Mouse (Mus musculus): ENCODE results near the gene Hmgn1. TPM values are rescaled to one million over a fixed set of nuclear protein-coding genes. Genes with fewer than 3 reads are reported as not detected.
A peak's percentile ranks its signal among the peaks of the same experiment; 100 is the strongest.

Gene Hmgn1
- polyA plus RNA-seq, 1 experiment, result 309 TPM

DNA sequence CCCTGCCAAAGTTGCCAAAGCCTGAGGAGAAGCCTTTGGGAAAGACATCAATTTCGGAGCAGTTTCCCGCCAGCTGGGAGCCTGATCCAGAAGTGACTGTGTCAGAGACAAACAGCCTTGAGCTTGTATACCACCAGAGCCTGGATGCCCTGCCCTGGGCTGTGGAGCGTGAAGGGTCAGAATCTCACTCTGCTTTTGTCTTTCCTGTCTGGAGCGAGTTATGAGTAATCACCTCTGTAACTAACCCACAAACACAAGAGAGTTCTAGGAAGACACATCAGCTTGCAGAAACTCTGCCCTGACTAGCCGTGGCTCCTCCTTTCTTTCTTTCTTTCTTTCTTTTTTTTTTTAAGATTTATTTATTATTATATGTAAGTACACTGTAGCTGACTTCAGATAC lies 31.6 kb downstream of the Hmgn1 start:
- H3K36me3 ChIP-seq (ENCODE audit: control insufficient read depth, insufficient read depth, low read length, poor library complexity, severe bottlenecking), result no peaks in the 10 kb centered on the region
- H3K4me1 ChIP-seq (ENCODE audit: control insufficient read depth, insufficient read depth, low read length), result no peaks in the 10 kb centered on the region
- no peak overlapping the region for H3K9ac ChIP-seq (ENCODE audit: low read depth, poor library complexity, severe bottlenecking)
- no peak overlapping the region for H3K27ac ChIP-seq (ENCODE audit: insufficient read depth, low read length)
- H3K4me3 ChIP-seq (ENCODE audit: low read depth, low read length), result no peak overlapping the region
- H3K9me3 ChIP-seq (replicated peaks; ENCODE audit: control insufficient read depth, insufficient read depth, low read length, poor library complexity, severe bottlenecking), result no peaks in the 10 kb centered on the region
- no peaks in the 10 kb centered on the region for H3K27me3 ChIP-seq (ENCODE audit: control insufficient read depth, insufficient read depth, low read length, poor library complexity, severe bottlenecking)
- TF ChIP-seq EP300 (IDR thresholded peaks at IDR 0.05; ENCODE audit: insufficient read depth, low read depth, low read length), result no peak
- no peak for TF ChIP-seq CTCF (IDR thresholded peaks at IDR 0.05; ENCODE audit: low read depth, low read length)
- TF ChIP-seq POLR2A (IDR thresholded peaks at IDR 0.05; ENCODE audit: insufficient read depth, low read length), result no peak

DNA sequence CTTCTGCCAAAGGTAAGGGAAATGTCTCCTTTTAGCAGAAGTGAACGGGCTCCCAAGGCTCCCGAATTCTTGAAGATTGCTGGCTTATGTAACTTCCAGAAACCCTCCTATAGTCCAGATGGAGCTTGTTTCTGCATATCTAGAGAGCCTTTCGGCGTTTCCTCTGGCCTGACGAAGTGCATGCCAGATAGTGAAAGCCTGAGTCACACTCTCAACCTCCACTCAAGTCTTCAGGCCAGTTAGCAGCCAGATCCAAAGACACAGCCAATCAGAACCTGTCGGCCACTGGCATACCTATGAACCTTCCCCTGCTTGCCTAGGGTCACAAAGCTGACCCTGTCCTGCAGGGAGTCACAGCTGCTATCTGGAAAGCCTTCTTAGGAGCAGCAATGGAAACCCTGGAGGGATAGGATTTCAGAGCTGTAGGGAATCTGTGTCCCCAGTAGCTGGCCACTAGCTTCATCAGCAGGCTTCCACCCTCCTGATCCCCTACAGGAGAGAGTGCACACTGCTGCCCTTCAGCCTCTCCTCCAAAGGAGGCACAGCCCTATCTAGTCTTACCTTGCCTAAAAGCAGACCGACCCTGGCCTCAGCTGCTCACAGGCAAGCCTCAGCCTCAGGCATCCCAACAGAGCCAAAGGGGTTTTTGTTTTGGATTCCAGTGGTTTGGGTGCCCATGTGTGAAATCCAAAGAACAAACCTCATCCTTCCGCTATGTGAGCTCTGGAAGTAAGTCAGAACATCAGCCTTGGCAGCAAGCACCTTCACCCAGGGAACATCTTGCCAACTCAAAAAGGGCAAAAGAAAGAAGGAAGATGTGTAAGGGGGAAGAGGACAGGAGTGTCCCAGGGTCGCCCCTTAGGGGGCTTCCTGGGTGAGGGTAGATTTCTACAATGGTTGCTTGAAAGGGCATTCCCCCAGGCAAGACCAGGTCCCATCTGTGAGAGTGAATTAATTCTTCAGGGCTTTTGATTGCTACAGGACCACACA lies 35.7 kb downstream of the Hmgn1 start:
- H3K9me3 ChIP-seq (replicated peaks; ENCODE audit: control insufficient read depth, insufficient read depth, low read length, poor library complexity, severe bottlenecking), result no peaks in the 10 kb centered on the region
- H3K27ac ChIP-seq (ENCODE audit: insufficient read depth, low read length), result no peak overlapping the region
- H3K4me1 ChIP-seq (ENCODE audit: control insufficient read depth, insufficient read depth, low read length), result peaks cover 1% of the 10 kb centered on the region
- TF ChIP-seq POLR2A (IDR thresholded peaks at IDR 0.05; ENCODE audit: insufficient read depth, low read length) (no peak), EP300 (IDR thresholded peaks at IDR 0.05; ENCODE audit: insufficient read depth, low read depth, low read length) (no peak), CTCF (IDR thresholded peaks at IDR 0.05; ENCODE audit: low read depth, low read length) (no peak)
- no peaks in the 10 kb centered on the region for H3K27me3 ChIP-seq (ENCODE audit: control insufficient read depth, insufficient read depth, low read length, poor library complexity, severe bottlenecking)
- no peaks in the 10 kb centered on the region for H3K36me3 ChIP-seq (ENCODE audit: control insufficient read depth, insufficient read depth, low read length, poor library complexity, severe bottlenecking)
- H3K9ac ChIP-seq (ENCODE audit: low read depth, poor library complexity, severe bottlenecking), result no peak overlapping the region
- H3K4me3 ChIP-seq (ENCODE audit: low read depth, low read length), result no peak overlapping the region

DNA sequence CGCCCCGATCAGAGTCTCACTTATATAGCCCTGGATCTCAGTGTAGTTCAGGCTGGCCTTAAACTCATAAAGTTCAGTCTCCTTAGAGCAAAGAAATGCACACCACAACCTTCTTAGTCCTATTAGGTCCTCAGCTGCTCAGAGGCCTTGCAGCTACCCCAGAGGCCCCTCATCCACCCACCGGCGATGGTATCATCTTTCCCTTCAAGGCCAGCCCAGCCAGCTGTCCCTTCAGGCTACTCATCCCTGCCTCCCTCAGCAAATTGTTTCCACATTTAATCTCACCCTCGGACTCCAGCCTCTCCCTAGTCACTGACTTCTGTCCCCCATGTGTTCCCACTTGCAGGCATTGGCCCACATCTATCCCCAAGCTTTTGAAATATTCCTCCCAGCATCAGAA lies 39.4 kb downstream of the Hmgn1 start:
- H3K4me1 ChIP-seq (ENCODE audit: control insufficient read depth, insufficient read depth, low read length), result peaks cover 3% of the 10 kb centered on the region
- H3K9ac ChIP-seq (ENCODE audit: low read depth, poor library complexity, severe bottlenecking), result no peak overlapping the region
- H3K36me3 ChIP-seq (ENCODE audit: control insufficient read depth, insufficient read depth, low read length, poor library complexity, severe bottlenecking), result no peaks in the 10 kb centered on the region
- no peaks in the 10 kb centered on the region for H3K9me3 ChIP-seq (replicated peaks; ENCODE audit: control insufficient read depth, insufficient read depth, low read length, poor library complexity, severe bottlenecking)
- H3K27me3 ChIP-seq (ENCODE audit: control insufficient read depth, insufficient read depth, low read length, poor library complexity, severe bottlenecking), result no peaks in the 10 kb centered on the region
- no peak overlapping the region for H3K27ac ChIP-seq (ENCODE audit: insufficient read depth, low read length)
- TF ChIP-seq POLR2A (IDR thresholded peaks at IDR 0.05; ENCODE audit: insufficient read depth, low read length) (no peak), EP300 (IDR thresholded peaks at IDR 0.05; ENCODE audit: insufficient read depth, low read depth, low read length) (no peak), CTCF (IDR thresholded peaks at IDR 0.05; ENCODE audit: low read depth, low read length) (no peak)
- H3K4me3 ChIP-seq (ENCODE audit: low read depth, low read length), result no peak overlapping the region

DNA sequence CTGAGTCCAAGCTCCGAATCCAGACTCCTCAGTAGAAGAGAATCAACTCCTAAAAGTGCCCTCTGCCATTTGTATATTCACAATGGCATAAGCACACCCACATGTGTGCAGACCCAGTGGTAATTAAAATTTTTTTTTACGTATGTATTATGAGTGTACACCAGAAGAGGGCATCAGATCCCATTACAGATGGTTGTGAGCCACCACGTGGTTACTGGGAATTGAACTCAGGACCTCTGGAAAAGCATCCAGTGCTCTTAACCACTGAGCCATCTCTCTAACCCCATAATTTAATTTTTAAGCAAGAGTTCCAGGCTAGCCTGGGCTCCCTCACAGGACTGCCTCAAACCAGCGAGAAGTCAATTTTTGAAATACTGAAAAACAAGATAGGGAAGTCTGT lies 40.1 kb downstream of the Hmgn1 start:
- no peak for TF ChIP-seq CTCF (IDR thresholded peaks at IDR 0.05; ENCODE audit: low read depth, low read length)
- Histone ChIP-seq H3K27me3 (ENCODE audit: control insufficient read depth, insufficient read depth, low read length, poor library complexity, severe bottlenecking) (no peaks in the 10 kb centered on the region), H3K36me3 (ENCODE audit: control insufficient read depth, insufficient read depth, low read length, poor library complexity, severe bottlenecking) (no peaks in the 10 kb centered on the region), H3K9ac (ENCODE audit: low read depth, poor library complexity, severe bottlenecking) (no peak overlapping the region), H3K4me3 (ENCODE audit: low read depth, low read length) (no peak overlapping the region), H3K4me1 (ENCODE audit: control insufficient read depth, insufficient read depth, low read length) (peaks cover 3% of the 10 kb centered on the region), H3K9me3 (replicated peaks; ENCODE audit: control insufficient read depth, insufficient read depth, low read length, poor library complexity, severe bottlenecking) (no peaks in the 10 kb centered on the region), H3K27ac (ENCODE audit: insufficient read depth, low read length) (no peak overlapping the region)

DNA sequence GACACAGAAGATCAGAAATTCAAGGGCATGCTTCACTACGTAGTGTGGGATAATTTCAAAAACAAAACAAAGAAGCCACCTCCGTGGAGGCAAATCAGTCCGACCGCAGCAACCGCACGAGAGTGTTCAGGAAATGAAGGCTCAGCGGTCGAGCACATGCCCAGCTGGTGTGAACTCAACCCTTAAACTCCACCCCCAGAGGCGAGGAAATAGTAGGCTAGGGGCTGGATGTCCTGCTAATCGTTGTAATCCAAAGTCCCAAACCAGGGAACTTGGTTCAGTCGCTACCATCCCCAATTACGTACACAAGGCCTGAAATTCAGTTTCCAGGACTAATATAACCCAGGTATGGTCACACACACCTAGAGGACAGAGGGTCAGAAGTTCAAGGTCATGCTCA lies 40.5 kb downstream of the Hmgn1 start:
- H3K27ac ChIP-seq (ENCODE audit: insufficient read depth, low read length), result no peak overlapping the region
- H3K27me3 ChIP-seq (ENCODE audit: control insufficient read depth, insufficient read depth, low read length, poor library complexity, severe bottlenecking), result no peaks in the 10 kb centered on the region
- TF ChIP-seq CTCF (IDR thresholded peaks at IDR 0.05; ENCODE audit: low read depth, low read length) (no peak), POLR2A (IDR thresholded peaks at IDR 0.05; ENCODE audit: insufficient read depth, low read length) (no peak), EP300 (IDR thresholded peaks at IDR 0.05; ENCODE audit: insufficient read depth, low read depth, low read length) (0 out of 2 replicates have a peak, but pooled peaks have one; percentile 14)
- no peaks in the 10 kb centered on the region for H3K9me3 ChIP-seq (replicated peaks; ENCODE audit: control insufficient read depth, insufficient read depth, low read length, poor library complexity, severe bottlenecking)
- H3K9ac ChIP-seq (ENCODE audit: low read depth, poor library complexity, severe bottlenecking), result no peak overlapping the region
- no peaks in the 10 kb centered on the region for H3K36me3 ChIP-seq (ENCODE audit: control insufficient read depth, insufficient read depth, low read length, poor library complexity, severe bottlenecking)
- H3K4me1 ChIP-seq (ENCODE audit: control insufficient read depth, insufficient read depth, low read length), result peaks cover 3% of the 10 kb centered on the region
- H3K4me3 ChIP-seq (ENCODE audit: low read depth, low read length), result no peak overlapping the region

DNA sequence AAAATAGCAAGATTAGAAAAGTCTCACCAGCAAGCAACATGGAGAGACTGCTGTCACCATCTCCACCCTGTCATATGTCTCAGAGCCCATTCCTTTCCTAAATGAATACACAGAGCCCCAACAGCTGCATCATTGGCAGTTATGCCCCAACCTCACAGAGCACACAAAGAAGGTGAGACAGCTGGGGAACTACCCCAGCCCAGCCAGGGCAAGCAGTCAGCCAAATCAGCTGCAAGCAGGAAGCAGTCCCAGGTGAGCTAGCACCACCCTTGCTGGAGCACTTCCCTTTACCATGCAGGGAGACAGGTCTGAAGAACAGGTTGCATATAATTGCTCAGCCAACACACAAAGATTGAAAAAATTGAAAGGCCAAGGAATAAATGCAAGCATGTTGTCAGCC lies 41.9 kb downstream of the Hmgn1 start:
- H3K9ac ChIP-seq (ENCODE audit: low read depth, poor library complexity, severe bottlenecking), result no peak overlapping the region
- H3K4me1 ChIP-seq (ENCODE audit: control insufficient read depth, insufficient read depth, low read length), result peaks cover 3% of the 10 kb centered on the region
- no peak overlapping the region for H3K27ac ChIP-seq (ENCODE audit: insufficient read depth, low read length)
- no peaks in the 10 kb centered on the region for H3K9me3 ChIP-seq (replicated peaks; ENCODE audit: control insufficient read depth, insufficient read depth, low read length, poor library complexity, severe bottlenecking)
- no peak overlapping the region for H3K4me3 ChIP-seq (ENCODE audit: low read depth, low read length)
- H3K27me3 ChIP-seq (ENCODE audit: control insufficient read depth, insufficient read depth, low read length, poor library complexity, severe bottlenecking), result no peaks in the 10 kb centered on the region
- H3K36me3 ChIP-seq (ENCODE audit: control insufficient read depth, insufficient read depth, low read length, poor library complexity, severe bottlenecking), result peaks cover 6% of the 10 kb centered on the region
- TF ChIP-seq POLR2A (IDR thresholded peaks at IDR 0.05; ENCODE audit: insufficient read depth, low read length), result no peak
- no peak for TF ChIP-seq CTCF (IDR thresholded peaks at IDR 0.05; ENCODE audit: low read depth, low read length)
- no peak for TF ChIP-seq EP300 (IDR thresholded peaks at IDR 0.05; ENCODE audit: insufficient read depth, low read depth, low read length)

All from ES-Bruce4 (cell line).